Mouse (Mus musculus): ENCODE measurements at regions not wholly inside any gene's neighbourhood (a gene's known extent, or its start where the extent isn't known, plus 50 kb on each side); places are given as distances from the start of the nearest gene placed in this dataset.

DNA sequence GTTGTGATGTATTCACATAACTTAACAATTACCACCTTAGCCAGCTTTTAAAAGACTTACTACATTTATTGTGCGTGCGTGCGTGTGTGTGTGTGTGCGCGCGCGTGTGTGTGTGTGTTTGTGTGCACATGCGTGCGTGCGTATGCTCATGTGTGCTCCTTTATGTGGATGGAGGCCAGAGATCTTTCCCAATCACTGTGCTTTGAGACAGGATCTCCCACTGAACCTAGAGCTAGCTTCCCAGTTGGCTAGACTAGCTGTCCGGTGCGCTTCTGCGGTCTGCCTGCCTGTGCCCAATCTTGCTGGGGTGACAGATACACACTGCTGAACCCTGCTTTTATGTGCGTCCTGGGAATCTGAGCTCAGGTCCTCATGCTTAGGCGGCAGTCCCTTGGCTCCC is 50.1 kb upstream of the Arhgap29 start:
- DNase-seq (ENCODE audit: low read depth, low spot score) = no peak

GRCm38 (mm10) chr3:121900429-121900844 is 51.9 kb upstream of the Arhgap29 start:
- no peak for DNase-seq (ENCODE audit: low read depth, low spot score)

DNA sequence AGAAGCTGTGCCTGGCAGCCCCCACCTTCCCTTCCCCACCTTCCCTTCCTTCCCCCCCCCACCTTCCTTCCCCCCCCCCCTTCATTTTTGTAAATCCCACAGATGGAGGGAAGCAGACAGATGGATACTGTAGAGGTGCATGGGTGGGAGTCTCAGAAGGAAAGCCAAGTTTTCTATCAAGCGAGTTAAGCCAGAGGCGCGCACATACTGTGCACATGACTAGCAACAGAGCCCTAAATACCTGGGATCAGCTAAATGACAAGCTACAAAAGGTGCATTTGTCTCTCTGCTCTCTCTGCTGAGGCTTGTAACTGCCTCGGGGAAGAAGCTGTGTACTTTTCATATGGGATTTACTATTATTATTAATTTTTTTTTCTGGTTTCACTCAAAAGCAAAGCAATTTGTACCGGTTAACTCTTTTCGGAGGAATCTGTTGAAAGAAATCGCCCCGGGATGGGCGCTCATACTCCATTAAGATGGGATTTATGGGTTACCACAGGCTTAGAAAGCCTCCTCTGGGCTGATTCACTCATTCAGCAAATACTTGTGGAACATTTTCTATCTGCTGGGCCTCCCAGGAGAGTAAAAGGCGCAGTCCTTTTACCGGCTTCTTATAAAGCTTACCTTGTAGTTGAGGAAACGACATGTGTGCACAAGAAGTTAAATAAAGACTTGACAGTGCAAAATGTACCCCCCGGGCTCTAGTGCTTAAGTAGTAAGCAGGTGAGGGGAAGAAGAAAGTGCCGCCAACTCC is 54.3 kb upstream of the Arhgap29 start:
- no peak for DNase-seq (ENCODE audit: low read depth, low spot score)

DNA sequence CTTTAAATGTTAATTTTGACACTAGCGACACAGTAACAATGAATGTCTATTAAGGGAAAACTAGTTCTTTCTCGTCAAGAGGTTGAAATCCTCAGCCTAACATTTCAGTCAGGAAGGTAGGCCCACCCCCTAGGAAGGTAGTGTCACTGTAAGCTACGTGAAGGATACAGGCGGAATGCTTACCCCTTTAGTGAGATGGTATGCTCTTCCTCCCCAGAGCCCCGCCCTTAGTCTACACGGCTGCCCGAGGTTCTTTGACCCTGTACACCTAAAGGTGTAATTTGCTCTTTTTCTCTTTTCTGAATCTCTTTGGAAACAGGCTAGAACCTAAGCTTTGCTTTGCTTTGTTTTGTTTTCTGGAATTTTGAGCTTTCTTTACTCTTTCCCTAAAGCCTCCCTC is 58.7 kb upstream of the Arhgap29 start:
- no peak for DNase-seq (ENCODE audit: low read depth, low spot score)

DNA sequence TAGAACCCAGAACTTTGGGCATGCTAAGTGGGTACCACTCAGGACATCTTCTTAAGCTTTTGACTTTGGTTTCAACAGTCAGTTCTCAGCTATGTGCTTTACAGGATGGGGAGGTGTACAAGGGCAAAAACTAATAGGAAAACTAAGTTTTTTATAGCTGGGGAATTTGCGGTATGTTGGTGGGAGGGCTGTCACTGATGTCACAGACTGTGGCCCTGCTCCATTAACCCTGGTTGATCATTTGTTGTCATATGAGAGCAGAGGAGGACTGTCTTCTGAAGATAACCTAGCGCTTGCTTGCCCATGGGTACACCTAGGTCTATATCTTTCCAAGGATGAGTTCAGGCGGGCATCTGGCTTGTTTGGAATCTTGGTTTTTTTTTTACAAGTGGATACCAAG is 59.7 kb upstream of the Arhgap29 start:
- DNase-seq (ENCODE audit: low read depth, low spot score) = no peak

DNA sequence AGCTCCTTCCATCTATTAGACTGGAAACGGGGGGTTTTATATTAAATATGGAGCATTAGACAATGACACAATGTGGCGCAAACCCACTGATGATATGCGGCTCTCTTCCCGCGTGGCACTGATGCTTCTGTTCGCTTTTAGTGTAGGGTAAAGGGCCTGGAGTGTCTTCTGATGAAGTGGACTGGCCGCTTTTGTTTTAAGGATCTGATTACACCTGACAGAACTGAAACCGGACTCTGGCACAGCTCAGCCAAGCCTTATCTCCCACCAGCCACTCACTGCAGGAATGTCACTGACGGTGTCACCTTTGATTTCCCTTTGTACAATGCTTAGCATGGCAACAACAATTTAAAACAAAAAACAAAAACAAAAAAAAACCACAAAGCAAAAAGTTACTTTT is 61.0 kb upstream of the Arhgap29 start:
- DNase-seq (ENCODE audit: low read depth, low spot score) = no peak

GRCm38 (mm10) chr3:121890563-121890962 is 61.8 kb upstream of the Arhgap29 start:
- DNase-seq (ENCODE audit: low read depth, low spot score) = no peak

- no peak for DNase-seq (ENCODE audit: low read depth, low spot score)
Measured at GRCm38 (mm10) chr3:121886870-121887605, 65.3 kb upstream of the Arhgap29 start.

GRCm38 (mm10) chr3:121886309-121886708 is 66.0 kb upstream of the Arhgap29 start:
- no peak for DNase-seq (ENCODE audit: low read depth, low spot score)

DNA sequence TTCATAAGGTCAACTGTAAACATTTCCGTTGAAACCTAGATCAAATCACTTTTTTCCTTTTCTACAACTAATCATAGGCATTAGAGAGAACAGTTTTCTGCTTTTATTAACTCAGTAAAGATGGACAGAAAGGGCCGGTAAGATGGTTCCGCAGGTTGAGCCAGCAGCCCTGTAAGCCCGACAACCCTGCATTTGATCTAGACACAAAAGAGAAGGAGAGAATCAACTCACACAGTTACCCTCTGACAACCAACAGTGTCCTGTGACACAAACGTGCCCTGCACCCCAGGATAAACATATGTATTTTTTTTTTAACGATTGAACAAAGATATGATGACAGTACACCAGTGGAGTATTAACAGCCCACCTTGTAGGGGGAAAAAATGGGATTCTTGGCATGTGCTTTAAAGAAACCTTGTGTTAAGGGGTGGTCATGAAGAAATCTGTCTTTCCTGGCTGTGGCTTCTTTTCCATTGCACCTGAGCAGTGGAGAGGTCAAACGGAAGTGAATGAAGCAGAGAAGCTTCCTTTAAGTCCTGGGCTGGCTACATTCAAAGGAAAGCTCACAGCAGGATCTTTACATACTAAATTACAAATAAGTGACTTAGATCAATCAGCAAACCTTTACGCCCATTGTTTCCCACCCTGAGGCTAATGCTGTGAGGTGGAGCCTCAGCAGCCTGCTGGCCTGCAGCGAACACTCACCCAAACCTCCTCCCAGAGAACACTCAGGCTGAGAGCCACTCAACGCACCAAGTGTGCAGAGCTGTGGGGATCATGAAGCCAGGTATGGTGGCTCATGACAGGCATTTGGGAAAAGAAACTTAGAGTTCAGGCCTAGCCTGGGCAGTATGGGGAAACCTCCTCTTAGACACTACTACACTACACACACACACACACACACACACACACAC is 66.8 kb upstream of the Arhgap29 start:
- no peak for DNase-seq (ENCODE audit: low read depth, low spot score)

DNA sequence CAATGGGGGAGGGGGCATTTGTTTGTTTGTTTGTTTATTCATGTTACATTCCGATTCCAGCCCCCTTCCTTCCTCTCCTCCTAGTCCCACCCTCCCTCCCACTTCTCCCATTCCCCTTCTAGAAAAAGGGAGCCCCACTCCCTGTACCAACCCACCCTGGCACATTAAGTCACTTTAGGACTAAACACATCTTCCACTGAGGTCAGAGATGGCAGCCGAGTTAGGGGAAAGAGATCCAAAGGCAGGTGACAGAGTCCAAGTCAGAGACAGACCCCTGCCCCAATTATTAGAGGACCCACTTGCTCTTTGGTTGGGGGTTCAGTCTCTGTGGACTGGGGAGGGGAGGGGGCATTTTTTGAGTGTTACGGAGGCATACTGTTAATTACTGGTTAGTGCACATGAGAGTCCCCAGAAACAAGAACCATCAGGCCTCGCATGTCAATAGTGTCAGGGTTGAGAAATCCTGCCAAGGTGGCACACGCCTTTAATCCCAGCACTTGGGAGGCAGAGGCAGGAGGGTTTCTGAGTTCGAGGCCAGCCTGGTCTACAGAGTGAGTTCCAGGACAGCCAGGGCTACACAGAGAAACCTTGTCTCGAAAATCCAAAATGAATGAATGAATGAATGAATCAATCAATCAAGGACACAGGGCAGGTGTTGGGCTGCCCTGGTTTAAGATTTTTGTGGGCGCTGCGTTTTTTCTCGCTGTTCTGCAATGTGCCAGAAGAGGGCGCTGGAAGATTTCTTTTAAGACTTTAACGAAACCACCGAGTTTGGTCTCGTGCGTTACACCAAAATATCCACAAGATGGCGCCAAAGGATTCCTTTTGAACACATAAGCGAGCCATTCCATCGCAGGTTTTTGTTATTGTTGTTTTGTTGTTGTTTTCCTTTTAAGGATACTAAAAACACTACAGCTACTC is 67.8 kb upstream of the Arhgap29 start:
- peak; percentile 88 for DNase-seq (ENCODE audit: low read depth, low spot score)

DNA sequence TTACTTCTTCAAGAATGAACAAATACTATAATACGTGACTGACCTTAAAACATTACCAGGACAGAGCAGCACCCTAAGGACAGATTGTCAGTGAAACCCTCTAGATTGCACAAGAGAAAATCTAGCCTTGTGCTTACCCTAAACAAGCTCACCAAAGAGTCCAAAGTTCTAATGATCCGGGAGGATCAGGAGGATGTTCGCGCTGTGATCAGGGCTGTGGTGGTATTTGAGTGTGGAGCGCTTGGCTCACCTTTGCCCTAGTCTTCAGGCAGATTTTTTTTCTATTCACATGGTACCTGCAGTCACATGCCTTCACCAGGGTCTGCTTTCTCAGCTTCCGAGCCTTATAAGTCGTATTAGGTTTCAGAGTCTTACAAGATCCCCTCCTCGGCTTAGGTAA is 65.3 kb upstream of the Abcd3 start:
- no peak for DNase-seq (ENCODE audit: low read depth, low spot score)

DNA sequence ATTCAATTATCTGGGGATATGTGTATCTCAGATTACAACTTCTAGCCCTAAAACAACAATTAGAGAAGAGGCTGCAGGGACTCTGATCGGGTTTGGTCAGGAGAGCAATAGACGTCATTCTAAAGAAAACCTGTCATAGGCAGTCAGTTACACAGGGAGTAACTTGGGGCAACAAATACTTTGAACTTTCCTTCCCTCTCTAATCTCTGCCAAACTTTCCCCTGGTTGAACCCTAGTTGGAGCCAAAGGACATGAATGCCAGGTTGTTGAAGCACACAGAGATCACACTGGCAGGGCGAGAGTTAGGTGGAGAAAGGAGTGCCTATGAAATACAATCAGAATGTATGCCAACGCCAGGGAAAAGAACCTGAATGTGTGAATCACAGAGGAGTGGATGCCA is 60.0 kb upstream of the Abcd3 start:
- DNase-seq (ENCODE audit: low read depth, low spot score) = no peak

DNA sequence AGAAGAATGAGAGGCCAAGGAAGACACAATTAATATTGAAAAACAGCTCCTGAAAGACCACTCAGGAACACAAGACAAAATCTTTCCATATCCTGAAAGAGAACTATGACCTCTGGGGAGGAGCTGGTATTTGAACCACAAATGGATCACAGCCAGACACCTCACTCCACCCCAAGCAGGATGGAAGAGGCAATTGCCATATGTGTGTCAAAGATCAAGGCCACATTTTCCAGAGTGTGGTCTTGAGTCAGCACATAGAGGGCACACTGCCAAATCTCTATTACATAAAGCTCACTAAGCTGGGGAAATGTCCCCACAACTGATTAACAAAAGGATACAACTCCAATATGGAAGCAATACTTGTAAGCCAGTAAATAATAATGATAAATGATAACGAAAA is 59.5 kb upstream of the Abcd3 start:
- no peak for DNase-seq (ENCODE audit: low read depth, low spot score)

DNA sequence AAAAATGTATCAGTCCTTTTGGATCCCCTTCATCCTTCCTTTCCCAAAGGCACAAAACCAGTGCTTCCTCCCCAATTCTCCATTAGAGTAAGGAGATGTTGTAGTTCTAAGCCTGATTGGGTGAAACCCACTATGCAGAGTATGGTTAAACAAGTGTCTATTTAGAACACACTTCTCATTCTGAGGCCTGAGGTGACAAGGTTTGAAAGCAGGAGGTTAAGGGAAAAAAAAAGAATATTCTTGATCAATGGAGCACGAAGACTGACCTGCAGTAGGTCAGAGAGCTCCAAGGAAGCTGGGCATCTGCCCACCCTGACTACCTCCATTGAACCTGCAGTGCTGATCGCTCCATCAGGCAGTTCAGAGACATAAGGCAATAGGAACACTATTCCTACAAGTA is 58.5 kb upstream of the Abcd3 start:
- DNase-seq (ENCODE audit: low read depth, low spot score) = no peak

DNA sequence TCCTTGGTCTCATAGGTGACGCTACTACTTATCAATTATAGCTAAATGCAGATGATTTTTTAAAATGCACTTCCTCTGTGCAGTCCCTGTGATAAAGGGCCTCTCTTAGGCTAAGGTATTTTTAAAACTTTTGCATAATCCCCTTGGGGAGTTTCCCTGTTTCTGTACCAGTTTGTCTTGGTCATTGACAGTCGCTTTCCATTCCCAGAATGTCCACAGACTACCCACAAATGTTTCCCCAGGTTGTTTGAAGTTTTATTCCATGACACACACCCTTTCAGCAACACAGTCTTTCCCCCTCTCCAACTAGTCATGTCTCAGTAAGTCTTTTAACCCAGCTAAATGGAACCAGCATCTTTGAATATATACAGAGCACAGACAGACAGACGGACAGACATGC is 57.6 kb upstream of the Abcd3 start:
- DNase-seq (ENCODE audit: low read depth, low spot score) = no peak

DNA sequence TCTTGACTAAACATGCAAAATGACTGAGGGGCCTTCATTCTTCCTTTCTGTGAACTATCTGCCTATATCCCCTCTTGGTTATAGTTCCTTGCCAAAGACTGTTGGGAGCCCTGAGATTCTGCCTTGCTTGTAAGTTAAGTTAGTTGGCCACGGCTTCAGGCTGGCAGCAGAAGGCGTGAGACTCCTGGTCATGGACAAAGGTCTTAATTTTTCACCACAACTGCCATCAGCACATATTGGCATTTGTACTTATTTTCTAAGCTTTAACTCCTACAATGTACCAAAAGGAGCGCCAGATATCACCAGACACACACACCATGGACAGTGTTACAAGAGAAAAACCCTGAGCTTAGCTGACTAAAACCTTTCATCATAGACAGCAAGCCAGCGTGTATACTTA is 56.7 kb upstream of the Abcd3 start:
- DNase-seq (ENCODE audit: low read depth, low spot score) = no peak

- no peak for DNase-seq (ENCODE audit: low read depth, low spot score)
Measured at GRCm38 (mm10) chr3:121870726-121871125, 55.6 kb upstream of the Abcd3 start.

DNA sequence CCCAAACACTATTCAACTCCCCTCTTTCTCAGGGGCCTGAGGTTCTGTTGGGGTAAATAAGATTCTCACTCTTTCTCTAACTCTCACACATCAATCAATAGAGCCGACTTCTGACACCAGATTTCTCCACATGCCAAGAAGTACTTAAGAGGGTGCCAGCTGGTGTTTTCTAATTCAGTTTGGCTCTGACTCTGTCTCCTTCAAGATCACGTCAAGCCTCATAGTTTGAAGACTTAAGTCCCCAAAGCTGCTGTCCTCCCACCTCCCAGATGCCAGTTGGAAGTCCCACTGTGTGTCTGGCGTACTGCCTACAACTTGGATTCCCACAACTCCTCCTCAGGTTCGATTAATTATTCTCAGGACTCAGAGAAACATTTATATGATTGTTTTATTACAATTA is 54.6 kb upstream of the Abcd3 start:
- no peak for DNase-seq (ENCODE audit: low read depth, low spot score)

GRCm38 (mm10) chr3:121867301-121867700 is 52.2 kb upstream of the Abcd3 start:
- DNase-seq (ENCODE audit: low read depth, low spot score) = no peak

Measured in retina, postnatal 7 days (tissue).